Mouse (Mus musculus) heart, adult 2 months (tissue): ENCODE results near the gene Rpap1.

Source experiments
- EP300 ChIP-seq: fragments of 200-500 bp; IDR thresholded peaks from 2 replicates; pipeline ENCODE4 v1.6.1; 2011; ENCODE audit warnings: low read depth, low read length, control low read depth; ENCODE audit not compliant: insufficient read depth
- POLR2A ChIP-seq: fragments of 200-500 bp; IDR thresholded peaks from 2 replicates; pipeline ENCODE4 v1.6.1; 2011; ENCODE audit warnings: mild to moderate bottlenecking, low read depth, low read length, control low read depth; ENCODE audit not compliant: insufficient read depth

DNA sequence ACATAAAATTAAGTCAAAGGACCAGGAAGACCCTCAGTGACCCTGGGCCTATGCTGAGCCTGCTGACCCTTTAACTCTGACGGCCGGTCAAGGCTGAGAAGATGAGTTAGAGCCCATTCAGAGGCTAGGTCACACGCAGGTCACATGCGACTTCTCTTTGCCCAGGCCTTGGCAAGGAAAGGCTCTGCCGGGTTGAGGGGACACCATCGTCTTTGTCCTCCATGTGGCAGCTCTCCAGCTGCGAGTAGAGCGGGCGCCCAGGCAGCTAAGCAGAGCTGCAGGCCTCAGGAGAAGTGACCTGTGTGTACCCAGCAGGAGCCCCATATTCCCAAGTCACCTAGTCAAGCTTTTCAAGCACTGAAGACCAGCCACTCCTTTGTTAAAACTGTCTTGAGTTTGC is 33.8 kb upstream of the Rpap1 start:
- no peak for TF ChIP-seq POLR2A
- no peak for TF ChIP-seq EP300
